Mouse (Mus musculus) thymus, postnatal 10 days (tissue): ENCODE measurements at regions not wholly inside any gene's neighbourhood (a gene's known extent, or its start where the extent isn't known, plus 50 kb on each side); places are given as distances from the start of the nearest gene placed in this dataset.
A peak's percentile ranks its signal among the peaks of the same experiment; 100 is the strongest.

Experiments
- DNase-seq, 2 experiments: peaks; one replicate each; pipeline ENCODE4 v3.0.0; 2021; ENCODE audit warnings: low spot score in 2 of 2

GRCm38 (mm10) chr19:15649368-15649767, 297.8 kb downstream of the Psat1 start:
- peak in 1 of 2 experiments; percentile 7 for DNase-seq

- DNase-seq, result no peak
These were observed 299.8 kb downstream of the Psat1 start for GRCm38 (mm10) chr19:15647313-15647712.

- no peak for DNase-seq
These were observed 302.4 kb downstream of the Psat1 start for GRCm38 (mm10) chr19:15644786-15645185.

GRCm38 (mm10) chr19:15617233-15617915, 329.8 kb downstream of the Psat1 start:
- peak in 1 of 2 experiments; percentile 18 for DNase-seq

GRCm38 (mm10) chr19:15614648-15615561, 332.2 kb downstream of the Psat1 start:
- no peak for DNase-seq

GRCm38 (mm10) chr19:15611137-15611758, 335.9 kb downstream of the Psat1 start:
- DNase-seq, result no peak

GRCm38 (mm10) chr19:15606440-15606839, 340.7 kb downstream of the Psat1 start:
- DNase-seq, result no peak

GRCm38 (mm10) chr19:15592821-15593220, 354.3 kb downstream of the Psat1 start:
- no peak for DNase-seq

GRCm38 (mm10) chr19:15583782-15584693, 363.1 kb downstream of the Psat1 start:
- no peak for DNase-seq

GRCm38 (mm10) chr19:15583106-15583781, 363.9 kb downstream of the Psat1 start:
- no peak for DNase-seq

GRCm38 (mm10) chr19:15571204-15571603, 375.9 kb downstream of the Psat1 start:
- DNase-seq, result no peak

- no peak for DNase-seq
These were observed 385.6 kb downstream of the Psat1 start for GRCm38 (mm10) chr19:15561511-15561910.

GRCm38 (mm10) chr19:15553953-15554352, 393.2 kb downstream of the Psat1 start:
- no peak for DNase-seq

- DNase-seq, result no peak
These were observed 429.3 kb downstream of the Psat1 start for GRCm38 (mm10) chr19:15517853-15518252.

- DNase-seq, result no peak
These were observed 430.4 kb downstream of the Psat1 start for GRCm38 (mm10) chr19:15516566-15517305.

GRCm38 (mm10) chr19:15513197-15513596, 433.9 kb downstream of the Psat1 start:
- DNase-seq, result no peak

- no peak for DNase-seq
These were observed 436.7 kb downstream of the Psat1 start for GRCm38 (mm10) chr19:15510395-15510794.

GRCm38 (mm10) chr19:15502985-15503354, 444.2 kb downstream of the Psat1 start:
- no peak for DNase-seq

GRCm38 (mm10) chr19:15502315-15502984, 444.7 kb downstream of the Psat1 start:
- DNase-seq, result no peak

GRCm38 (mm10) chr19:15495532-15495931, 451.6 kb downstream of the Psat1 start:
- DNase-seq, result no peak
